Mouse (Mus musculus) subcutaneous adipose tissue, adult 2 months (tissue): Measurements from ENCODE around the gene Sh3rf1. TPM values are rescaled to one million over a fixed set of nuclear protein-coding genes. Genes with fewer than 3 reads are reported as not detected.

ENCODE experiments used
- polyA plus RNA-seq: library from polyadenylated mRNA; depleted of rRNA; stranded (reverse); fragments of >200 nt; gene quantifications from 2 replicates; pipeline ENCODE4 v1.2.3, GENCODE M21; 2012; ENCODE audit warnings: low replicate concordance; rRNA removed

The Sh3rf1 gene
- 7.0 and 14.1 TPM in 2 replicates for polyA plus RNA-seq

DNA sequence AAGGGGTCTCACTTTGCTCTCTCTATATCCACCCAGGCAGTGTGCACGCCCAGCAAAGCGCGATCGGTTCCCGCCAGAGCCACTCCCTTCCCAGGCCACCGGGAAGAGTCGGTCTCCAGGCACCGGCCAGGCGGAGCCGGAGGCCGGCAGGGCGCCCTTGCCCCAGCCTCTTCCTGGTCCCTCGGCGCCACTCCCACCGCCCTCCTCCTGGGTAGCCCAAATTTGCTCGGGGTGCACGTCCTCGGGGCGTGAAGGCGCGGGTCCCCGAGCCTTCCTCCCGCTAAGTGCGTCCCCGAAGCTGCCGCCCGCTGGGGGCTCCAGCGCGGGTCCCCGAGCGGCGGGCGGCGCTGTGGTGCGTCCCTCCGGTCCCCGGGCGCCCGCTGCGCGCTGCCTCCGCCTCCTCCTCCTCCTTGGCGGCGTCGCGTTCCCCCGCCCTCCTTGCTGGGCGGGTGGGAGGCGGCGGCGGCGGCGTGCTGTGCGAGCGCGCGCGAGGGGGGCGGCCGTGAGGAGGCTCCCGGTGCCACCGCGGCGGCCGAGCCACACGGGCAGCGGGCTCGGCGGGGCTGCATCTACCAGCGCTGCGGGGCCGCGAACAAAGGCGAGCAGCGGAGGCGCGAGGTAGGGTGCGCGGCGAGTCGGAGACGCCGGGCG is at the start of gene Sh3rf1:
Gene Sh3rf1 (plus strand): TSS at position 144 of the 651 bp plus-strand sequence.

Other genes with a start within 250 kb of the Sh3rf1 start
- 7.4 and 11.1 TPM in 2 replicates for gene Clcn3, start 240.6 kb upstream of the Sh3rf1 start, polyA plus RNA-seq
- gene Nek1, start 230.7 kb upstream of the Sh3rf1 start, polyA plus RNA-seq, result 3.9 and 7.6 TPM in 2 replicates